Mouse (Mus musculus) heart, embryonic 12.5 days (tissue): ENCODE data around the gene Hmga2. TPM values are rescaled to one million over a fixed set of nuclear protein-coding genes. Genes with fewer than 3 reads are reported as not detected.

Experiments used
- ATAC-seq: fragments of 200-750 bp; cut with Nextera tagmentation; 2 replicates; pipeline ENCODE4 v1.8.0; 2017; ENCODE audit warnings: moderate TSS enrichment, moderate library complexity; ENCODE audit not compliant: insufficient number of reproducible peaks, low FRiP score
- H3K27ac ChIP-seq: fragments of 300-500 bp; sonication (generic); 2 replicates; pipeline ENCODE4 v1.5.1; 2016; ENCODE audit warnings: mild to moderate bottlenecking, moderate library complexity; ENCODE audit not compliant: poor library complexity, severe bottlenecking
- H3K27me3 ChIP-seq: fragments of 300-500 bp; sonication (generic); replicated peaks from 2 replicates; pipeline ENCODE4 v1.6.1; 2016; ENCODE audit warnings: mild to moderate bottlenecking, moderate library complexity
- H3K36me3 ChIP-seq: fragments of 300-500 bp; sonication (generic); 2 replicates; pipeline ENCODE4 v1.6.1; 2016; ENCODE audit warnings: mild to moderate bottlenecking, moderate library complexity
- H3K4me1 ChIP-seq: fragments of 300-500 bp; sonication (generic); replicated peaks from 2 replicates; pipeline ENCODE4 v1.6.1; 2016; ENCODE audit warnings: mild to moderate bottlenecking
- H3K4me2 ChIP-seq: fragments of 300-500 bp; sonication (generic); 2 replicates; pipeline ENCODE4 v1.6.1; 2016; ENCODE audit warnings: mild to moderate bottlenecking, moderate library complexity
- H3K4me3 ChIP-seq: fragments of 300-500 bp; sonication (generic); 2 replicates; pipeline ENCODE4 v1.5.1; 2016; ENCODE audit warnings: mild to moderate bottlenecking
- H3K9ac ChIP-seq: fragments of 300-500 bp; sonication (generic); 2 replicates; pipeline ENCODE4 v1.6.1; 2016; ENCODE audit warnings: mild to moderate bottlenecking, moderate library complexity
- H3K9me3 ChIP-seq: fragments of 300-500 bp; sonication (generic); replicated peaks from 2 replicates; pipeline ENCODE4 v1.6.1; 2016; ENCODE audit warnings: mild to moderate bottlenecking, moderate library complexity
- WGBS: fragments of 180-500 bp; shearing (Covaris S2); methylation state at CpG from one replicate; pipeline ENCODE4 v1.1.7; 2016; 5-methylcytosine and 5-hydroxymethylcytosine counted together
- polyA plus RNA-seq: library from polyadenylated mRNA; unstranded; fragments of >200 nt; fragmentation: Nextera tagmentation; extraction: Ambion mirVana; gene quantifications from 2 replicates; pipeline ENCODE4 v1.2.1, GENCODE M21; 2016

Hmga2 gene
- polyA plus RNA-seq, 1 experiment from 2014 or later = 21.3 TPM

GRCm38 (mm10) chr10:120394740-120395139 lies 81.5 kb downstream of the Hmga2 start:
- no peaks in the 10 kb centered on the region for H3K36me3 ChIP-seq
- H3K9me3 ChIP-seq = no peaks in the 10 kb centered on the region
- no peak overlapping the region for H3K4me3 ChIP-seq
- no peak overlapping the region for H3K9ac ChIP-seq
- ATAC-seq = no peak
- H3K4me1 ChIP-seq = peaks cover 37% of the 10 kb centered on the region
- no peak overlapping the region for H3K27ac ChIP-seq
- 84% methylated on average over 9 of the region's 9 CpGs for WGBS
- H3K27me3 ChIP-seq = no peaks in the 10 kb centered on the region
- H3K4me2 ChIP-seq = no peak overlapping the region

- Histone ChIP-seq H3K4me3 (no peak overlapping the region), H3K36me3 (no peaks in the 10 kb centered on the region), H3K27me3 (no peaks in the 10 kb centered on the region), H3K9me3 (no peaks in the 10 kb centered on the region), H3K4me2 (no peak overlapping the region), H3K27ac (no peak overlapping the region), H3K9ac (no peak overlapping the region), H3K4me1 (peaks cover 30% of the 10 kb centered on the region)
- ATAC-seq = no peak
- 45% methylated on average over 14 of the region's 14 CpGs for WGBS
These were observed 84.1 kb downstream of the Hmga2 start for GRCm38 (mm10) chr10:120391971-120392716.

GRCm38 (mm10) chr10:120390912-120391835 lies 85.1 kb downstream of the Hmga2 start:
- Histone ChIP-seq H3K27me3 (no peaks in the 10 kb centered on the region), H3K9me3 (no peaks in the 10 kb centered on the region), H3K27ac (no peak overlapping the region), H3K36me3 (no peaks in the 10 kb centered on the region), H3K4me3 (no peak overlapping the region), H3K9ac (no peak overlapping the region), H3K4me1 (peaks cover 38% of the 10 kb centered on the region), H3K4me2 (0 out of 2 replicates have a peak overlapping the region, but pooled peaks have one; percentile 1)
- WGBS = 56% methylated on average over 28 of the region's 28 CpGs
- no peak for ATAC-seq

- Histone ChIP-seq H3K27ac (no peak overlapping the region), H3K9ac (no peak overlapping the region), H3K4me1 (peaks cover 53% of the 10 kb centered on the region), H3K27me3 (no peaks in the 10 kb centered on the region), H3K4me2 (no peak overlapping the region), H3K36me3 (no peaks in the 10 kb centered on the region), H3K9me3 (no peaks in the 10 kb centered on the region), H3K4me3 (no peak overlapping the region)
- no peak for ATAC-seq
- 55% methylated on average over 6 of the region's 6 CpGs for WGBS
These were observed 86.6 kb downstream of the Hmga2 start for GRCm38 (mm10) chr10:120389707-120390106.

GRCm38 (mm10) chr10:120388966-120389365 lies 87.3 kb downstream of the Hmga2 start:
- Histone ChIP-seq H3K9ac (no peak overlapping the region), H3K4me1 (peaks cover 60% of the 10 kb centered on the region), H3K36me3 (no peaks in the 10 kb centered on the region), H3K27ac (no peak overlapping the region), H3K27me3 (no peaks in the 10 kb centered on the region), H3K9me3 (no peaks in the 10 kb centered on the region), H3K4me3 (no peak overlapping the region), H3K4me2 (no peak overlapping the region)
- 65% methylated on average over 10 of the region's 10 CpGs for whole genome bisulfite sequencing
- no peak for ATAC-seq

GRCm38 (mm10) chr10:120388400-120388871 lies 87.8 kb downstream of the Hmga2 start:
- peaks cover 66% of the 10 kb centered on the region for H3K4me1 ChIP-seq

GRCm38 (mm10) chr10:120387105-120387504 lies 89.2 kb downstream of the Hmga2 start:
- H3K9ac ChIP-seq = no peak overlapping the region
- H3K27ac ChIP-seq = no peak overlapping the region
- ATAC-seq = no peak
- no peak overlapping the region for H3K4me3 ChIP-seq
- no peaks in the 10 kb centered on the region for H3K9me3 ChIP-seq
- 84% methylated on average over 8 of the region's 8 CpGs for WGBS
- no peaks in the 10 kb centered on the region for H3K27me3 ChIP-seq
- no peak overlapping the region for H3K4me2 ChIP-seq
- peaks cover 67% of the 10 kb centered on the region for H3K4me1 ChIP-seq
- no peaks in the 10 kb centered on the region for H3K36me3 ChIP-seq

More at GRCm38 (mm10) chr10:120388400-120388871, 87.8 kb downstream of the Hmga2 start:
- H3K27ac ChIP-seq = no peak overlapping the region
- H3K9me3 ChIP-seq = no peaks in the 10 kb centered on the region
- H3K4me2 ChIP-seq = no peak overlapping the region
- no peaks in the 10 kb centered on the region for H3K27me3 ChIP-seq
- H3K4me3 ChIP-seq = no peak overlapping the region
- no peak for ATAC-seq
- H3K36me3 ChIP-seq = no peaks in the 10 kb centered on the region
- 66% methylated on average over 8 of the region's 8 CpGs for WGBS
- H3K9ac ChIP-seq = no peak overlapping the region

- ATAC-seq = peak; percentile 48; the same call in 1 of the 2 replicates
- 28% methylated on average over 10 of the region's 10 CpGs for WGBS
- Histone ChIP-seq H3K27ac (peak overlapping the region; percentile 22), H3K9me3 (no peaks in the 10 kb centered on the region), H3K9ac (no peak overlapping the region), H3K4me3 (no peak overlapping the region), H3K27me3 (no peaks in the 10 kb centered on the region), H3K4me1 (peaks cover 58% of the 10 kb centered on the region), H3K36me3 (no peaks in the 10 kb centered on the region), H3K4me2 (peak overlapping the region; percentile 29)
These were observed 91.3 kb downstream of the Hmga2 start for GRCm38 (mm10) chr10:120384797-120385600.

GRCm38 (mm10) chr10:120384040-120384439 lies 92.2 kb downstream of the Hmga2 start:
- ATAC-seq = no peak
- Histone ChIP-seq H3K27ac (peak overlapping the region; percentile 22), H3K36me3 (no peaks in the 10 kb centered on the region), H3K4me2 (no peak overlapping the region), H3K9me3 (no peaks in the 10 kb centered on the region), H3K27me3 (no peaks in the 10 kb centered on the region), H3K9ac (no peak overlapping the region), H3K4me1 (peaks cover 54% of the 10 kb centered on the region), H3K4me3 (no peak overlapping the region)
- WGBS = 54% methylated on average over 7 of the region's 7 CpGs

- H3K27me3 ChIP-seq = no peaks in the 10 kb centered on the region
- no peak for ATAC-seq
- H3K4me1 ChIP-seq = peaks cover 28% of the 10 kb centered on the region
- WGBS = 34% methylated on average over 3 of the region's 3 CpGs
- 0 out of 2 replicates have a peak, but pooled peaks cover 3% of the 10 kb centered on the region for H3K36me3 ChIP-seq
- H3K9me3 ChIP-seq = no peaks in the 10 kb centered on the region
- H3K9ac ChIP-seq = no peak overlapping the region
- no peak overlapping the region for H3K4me3 ChIP-seq
- peak overlapping the region; percentile 54 for H3K4me2 ChIP-seq
- peak overlapping the region; percentile 10; the same call in 1 of the 2 replicates for H3K27ac ChIP-seq
These were observed 98.5 kb downstream of the Hmga2 start for GRCm38 (mm10) chr10:120377795-120378194.
